Mouse (Mus musculus) lung, postnatal 0 days (tissue): ENCODE measurements around the gene Ddx6.
"Not testable (repeated sequence)": the region's sequence is repeated elsewhere in the genome, so short reads cannot be mapped to it uniquely, and the experiment has no call there.

Experiments used
- CTCF ChIP-seq: IDR thresholded peaks from 2 replicates; pipeline ENCODE4 v1.5.1; 2016; ENCODE audit warnings: antibody characterized with exemption, mild to moderate bottlenecking
- EP300 ChIP-seq: IDR thresholded peaks from 2 replicates; pipeline ENCODE4 v1.6.1; 2016; ENCODE audit warnings: antibody characterized with exemption, mild to moderate bottlenecking, control low read depth

DNA sequence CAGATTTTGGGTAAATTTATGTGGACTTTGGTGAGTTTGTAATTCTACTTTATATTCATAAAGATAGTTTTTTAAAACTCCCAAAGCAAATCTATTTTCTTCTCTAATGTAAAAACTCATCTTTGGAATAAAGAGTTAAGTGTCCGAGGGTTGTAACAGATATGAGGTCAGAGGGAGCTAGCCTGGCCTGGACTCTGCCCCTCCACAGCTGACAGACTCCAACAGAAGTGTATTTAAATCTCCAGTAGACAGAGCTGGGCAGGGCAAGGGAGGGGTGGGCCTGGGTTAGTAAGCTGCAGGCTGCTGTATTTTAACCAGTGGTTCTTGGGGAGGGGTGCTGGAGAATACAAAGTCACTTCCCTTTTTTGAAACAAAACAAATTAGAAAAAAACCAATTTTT lies 35.3 kb downstream of the Ddx6 start:
- not testable (repeated sequence) for TF ChIP-seq CTCF, EP300
